Mouse (Mus musculus) ZHBTc4 (cell line): ENCODE measurements at regions not wholly inside any gene's neighbourhood (a gene's known extent, or its start where the extent isn't known, plus 50 kb on each side); places are given as distances from the start of the nearest gene placed in this dataset.

Experiments
- DNase-seq: peaks from one replicate; pipeline ENCODE4 v3.0.0-alpha.2; 2011; ENCODE audit warnings: low read depth, low spot score

- peak; percentile 18 for DNase-seq
These were observed 874.1 kb upstream of the Gje1 start for GRCm38 (mm10) chr10:15592161-15592560.

- DNase-seq = peak; percentile 94
These were observed 868.1 kb upstream of the Gje1 start for GRCm38 (mm10) chr10:15586081-15586480.

- DNase-seq = no peak
These were observed 846.1 kb upstream of the Gje1 start for GRCm38 (mm10) chr10:15564119-15564518.

DNA sequence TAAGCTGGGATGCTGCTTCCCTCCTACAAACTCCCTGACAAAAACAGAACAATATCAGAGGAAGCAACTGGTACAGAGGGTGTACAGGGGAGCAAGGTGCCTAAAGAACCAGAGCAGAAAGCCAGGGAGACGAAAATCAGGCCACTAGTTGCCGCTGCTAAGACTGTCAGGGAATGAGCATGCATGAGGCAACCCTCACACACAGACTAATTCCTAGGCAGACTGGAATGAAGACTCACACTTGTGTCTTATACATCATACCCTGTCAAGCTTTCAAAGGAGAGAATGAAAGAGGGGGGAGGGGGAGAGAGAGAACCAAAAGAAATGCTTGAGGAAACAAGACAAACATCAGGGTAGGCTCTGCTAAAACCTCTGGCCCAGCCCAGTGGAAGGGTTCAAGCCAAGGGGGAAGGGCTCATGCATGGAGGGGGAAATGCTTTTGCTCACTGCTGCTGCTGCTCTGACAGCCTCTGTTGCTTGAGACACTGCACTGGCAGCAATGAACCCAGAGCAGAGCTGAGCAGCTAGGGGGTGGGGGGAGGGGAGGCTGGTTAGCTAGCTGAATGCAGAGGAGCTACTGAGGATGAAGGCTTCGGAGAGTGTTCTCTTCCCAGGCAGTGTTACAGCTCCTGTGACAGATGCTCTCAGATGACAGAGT lies 835.5 kb upstream of the Gje1 start:
- peak; percentile 2 for DNase-seq

DNA sequence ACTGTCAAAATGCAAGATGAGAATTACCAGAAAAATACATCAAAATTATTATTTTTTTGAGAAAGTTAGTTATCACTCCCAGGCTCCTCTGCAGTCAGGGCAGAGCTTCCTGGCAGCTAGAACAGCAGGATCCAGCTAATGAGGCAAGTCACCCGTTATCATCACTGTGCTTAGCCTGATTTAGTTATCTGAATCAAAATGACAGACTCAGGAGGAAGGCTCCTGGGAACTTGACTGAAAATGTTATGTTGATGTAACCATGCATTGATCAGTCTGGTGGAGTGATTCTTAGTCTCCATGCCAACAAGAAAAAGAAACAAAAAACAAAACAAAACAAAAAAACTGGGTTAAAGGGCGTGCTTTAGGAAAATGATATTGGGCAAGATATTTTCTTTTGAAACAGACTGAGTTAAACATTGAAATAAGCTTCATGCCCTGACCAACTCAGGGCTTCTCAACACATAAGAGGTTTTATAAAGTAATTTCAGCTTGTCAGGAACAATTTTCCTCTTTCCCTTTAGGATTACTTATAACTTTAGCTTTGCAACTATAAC lies 823.9 kb upstream of the Gje1 start:
- DNase-seq = no peak

DNA sequence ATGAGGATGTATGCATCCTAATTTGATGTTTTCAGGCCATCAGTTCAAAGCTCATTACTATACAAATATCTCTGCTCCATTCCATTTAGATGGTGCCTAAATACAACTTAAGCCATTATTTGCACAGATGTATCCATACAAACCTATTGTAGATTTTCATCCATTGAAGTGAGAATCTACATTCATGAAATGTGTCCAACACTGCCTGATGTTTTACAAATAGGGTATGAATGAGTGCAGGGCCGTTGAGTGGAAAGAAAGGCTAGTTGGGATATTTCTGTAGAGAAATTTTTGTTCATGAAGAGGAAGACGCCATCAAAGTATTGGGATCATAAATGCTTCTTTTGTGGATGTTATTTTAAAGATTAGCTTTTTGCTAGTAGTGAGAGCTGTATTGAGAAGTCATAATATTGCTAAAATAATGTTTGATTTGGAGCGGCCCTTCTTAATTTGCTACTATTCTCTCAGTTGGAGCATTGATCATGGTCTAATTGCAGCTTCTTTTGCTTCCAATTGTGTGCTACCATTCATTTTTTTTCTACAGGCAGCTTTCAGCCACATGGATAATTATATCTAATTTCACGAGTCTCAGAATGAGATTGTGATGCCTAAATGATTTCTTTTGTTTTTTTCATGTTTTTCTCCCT lies 822.9 kb upstream of the Gje1 start:
- DNase-seq = no peak

- DNase-seq = no peak
These were observed 818.0 kb upstream of the Gje1 start for GRCm38 (mm10) chr10:15536053-15536452.

DNA sequence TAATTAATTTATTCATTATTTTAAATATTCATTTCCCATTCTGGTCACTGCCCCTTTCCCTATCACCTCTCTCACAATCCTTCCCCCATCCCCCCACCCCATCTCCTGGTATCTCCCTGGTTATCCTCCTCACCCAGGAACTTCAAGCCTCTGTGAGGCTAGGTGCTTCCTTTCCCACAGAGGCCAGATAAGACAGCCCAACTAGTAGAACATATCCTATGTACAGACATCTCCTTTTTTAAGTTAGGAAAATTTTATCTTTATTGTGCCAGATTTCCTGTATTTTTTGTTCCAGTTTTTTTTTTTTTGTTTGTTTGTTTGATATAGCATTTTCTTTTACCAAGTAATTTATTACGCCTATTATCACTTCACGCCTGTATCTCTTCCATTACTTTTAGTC lies 769.4 kb upstream of the Gje1 start:
- no peak for DNase-seq

GRCm38 (mm10) chr10:15443281-15443680 lies 725.3 kb upstream of the Gje1 start:
- DNase-seq = no peak

GRCm38 (mm10) chr10:15441216-15441615 lies 723.2 kb upstream of the Gje1 start:
- no peak for DNase-seq

GRCm38 (mm10) chr10:15426746-15427145 lies 708.7 kb upstream of the Gje1 start:
- DNase-seq = no peak

- no peak for DNase-seq
These were observed 688.2 kb upstream of the Gje1 start for GRCm38 (mm10) chr10:15406211-15406610.

DNA sequence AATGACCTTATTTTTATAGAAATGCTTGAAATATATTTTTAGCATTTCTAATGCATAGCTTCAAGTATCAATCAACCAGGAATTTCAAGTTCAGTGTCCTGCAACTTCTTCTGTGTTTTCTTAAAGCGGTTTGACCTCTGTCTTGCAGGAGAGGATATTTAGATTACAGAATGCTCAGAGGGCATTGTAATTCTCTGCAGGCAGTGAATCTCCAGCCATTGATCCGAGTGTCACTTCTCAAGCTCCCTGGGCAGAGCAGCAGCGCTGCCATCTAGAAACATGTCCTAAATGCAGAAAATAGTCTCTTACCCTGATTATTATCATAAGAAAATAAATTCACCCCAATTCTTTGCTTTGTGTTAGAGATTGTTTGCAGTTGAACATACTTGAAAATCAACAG lies 687.7 kb upstream of the Gje1 start:
- DNase-seq = peak; percentile 31

DNA sequence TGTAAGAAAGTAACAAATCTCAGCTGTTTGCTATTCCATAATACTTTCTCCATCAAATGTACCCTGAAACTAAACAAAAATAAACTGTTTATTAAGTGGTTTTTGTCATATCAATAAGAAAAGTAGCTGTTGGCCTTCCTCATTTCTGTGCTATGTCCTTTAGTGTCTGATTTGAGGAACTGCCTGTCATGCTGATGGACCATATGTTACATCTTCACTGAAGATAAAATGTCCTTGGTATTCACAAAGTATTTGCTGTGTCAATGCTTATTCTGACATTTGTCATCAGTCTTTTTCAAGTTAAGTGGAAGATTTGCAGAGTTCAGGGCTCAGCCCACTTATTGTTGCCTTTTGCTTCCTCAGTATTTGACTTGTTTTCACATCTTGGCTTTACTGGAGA lies 682.0 kb upstream of the Gje1 start:
- no peak for DNase-seq

- DNase-seq = no peak
These were observed 679.1 kb upstream of the Gje1 start for GRCm38 (mm10) chr10:15397114-15397513.

GRCm38 (mm10) chr10:15395295-15395694 lies 677.3 kb upstream of the Gje1 start:
- DNase-seq = no peak

DNA sequence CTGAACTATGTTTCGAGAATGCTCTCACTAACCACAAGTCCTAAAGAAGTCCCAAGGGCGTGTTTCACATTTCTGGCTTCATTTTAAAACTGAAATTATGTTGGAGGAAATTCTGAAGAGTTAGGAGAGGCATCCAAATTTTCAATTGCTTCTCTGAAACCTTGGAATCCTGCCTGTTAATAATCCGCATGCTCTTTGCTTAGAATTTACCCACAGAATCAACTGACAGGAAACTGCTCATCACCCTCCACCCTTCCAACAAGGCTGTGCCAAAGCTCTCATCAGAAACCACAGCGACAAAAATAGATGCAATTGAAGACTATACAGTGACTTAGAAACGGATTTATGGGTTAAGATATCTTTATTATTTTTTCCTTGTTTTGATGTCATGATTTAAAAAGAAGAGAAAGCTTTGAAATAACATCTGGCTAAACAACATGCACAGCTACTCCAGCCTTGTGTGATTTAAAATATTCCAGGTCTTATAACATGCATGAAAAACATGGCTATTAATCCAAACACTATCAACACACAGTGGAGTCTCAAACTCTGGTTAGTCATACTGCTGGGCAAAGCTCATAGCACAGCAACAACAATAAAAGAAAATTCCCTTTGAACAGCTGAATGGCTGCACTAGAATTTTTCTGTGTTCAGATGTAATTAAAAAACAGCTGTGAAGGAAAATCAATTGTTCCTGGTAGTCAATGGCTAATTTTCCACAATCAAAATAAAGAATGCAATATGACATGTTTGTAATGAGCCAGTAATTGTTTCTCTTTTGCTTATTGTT lies 674.2 kb upstream of the Gje1 start:
- DNase-seq = no peak

GRCm38 (mm10) chr10:15373571-15373970 lies 655.6 kb upstream of the Gje1 start:
- no peak for DNase-seq
